Mouse (Mus musculus) adrenal gland, postnatal 25 days (tissue): ENCODE measurements around the gene Tceanc2. TPM values are rescaled to one million over a fixed set of nuclear protein-coding genes. Genes with fewer than 3 reads are reported as not detected.

Experiments used
- DNase-seq: peaks from one replicate; pipeline ENCODE4 v3.0.0; 2021; ENCODE audit warnings: mixed read lengths
- total RNA-seq: library from RNA; stranded (reverse); gene quantifications from 2 replicates; pipeline ENCODE4 v1.2.3, GENCODE M21; 2021

Tceanc2 gene
- total RNA-seq, 1 experiment from 2014 or later = 34.6 TPM

DNA sequence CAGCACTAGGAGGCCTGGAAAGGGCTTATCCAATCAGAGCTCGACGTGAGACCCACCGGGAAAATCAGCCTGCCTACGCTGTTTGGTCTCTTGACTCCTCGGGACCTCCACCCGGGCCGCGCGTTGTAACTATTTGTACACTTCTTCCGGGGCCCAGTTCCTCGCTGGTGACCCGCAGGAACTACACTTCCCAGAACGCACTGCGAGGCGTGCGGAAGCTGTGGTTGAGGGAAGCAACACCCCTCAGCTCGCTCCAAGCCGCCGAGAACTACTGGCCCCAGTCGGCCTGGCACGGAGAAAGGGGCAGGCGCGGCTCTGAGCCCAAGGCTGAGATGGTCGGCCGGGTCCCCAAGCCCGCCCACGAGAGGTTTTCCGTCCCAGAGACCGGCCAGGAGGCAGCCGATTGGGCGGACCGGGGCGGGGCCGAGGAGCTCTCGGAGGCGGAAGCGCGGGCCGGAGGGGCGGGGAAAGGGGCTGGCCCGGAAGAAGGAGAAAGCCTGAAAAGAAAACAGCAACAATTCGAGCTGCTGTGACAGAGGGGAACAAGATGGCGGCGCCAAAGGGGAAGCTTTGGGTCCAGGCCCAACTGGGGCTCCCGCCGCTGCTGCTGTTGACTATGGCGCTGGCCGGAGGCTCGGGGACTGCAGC lies 610 bp downstream of the Tceanc2 start, which contains the start of gene Tmem59:
Gene Tmem59 (plus strand): TSS at position 218 of the 648 bp plus-strand sequence.
- peak; percentile 98 for DNase-seq

DNA sequence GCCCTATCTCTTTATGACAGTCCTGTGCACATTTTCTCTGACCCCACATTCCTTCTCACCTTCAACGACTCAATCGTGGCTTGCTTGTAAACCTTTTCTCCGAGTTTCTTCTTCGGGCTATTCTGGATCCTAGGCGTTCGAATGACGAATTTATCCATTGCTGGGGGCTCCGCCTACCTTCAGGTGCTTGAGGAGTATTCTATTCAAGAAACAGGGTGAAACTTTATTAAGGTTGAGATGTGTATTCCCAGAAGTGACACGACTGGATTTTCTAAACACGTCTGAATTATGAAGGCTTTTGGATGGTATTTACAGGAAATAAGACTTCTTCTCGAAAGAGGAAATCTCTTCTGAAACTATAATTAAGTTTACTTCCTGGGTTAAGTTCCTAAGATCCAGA lies 1.4 kb downstream of the Tceanc2 start:
- DNase-seq = no peak

DNA sequence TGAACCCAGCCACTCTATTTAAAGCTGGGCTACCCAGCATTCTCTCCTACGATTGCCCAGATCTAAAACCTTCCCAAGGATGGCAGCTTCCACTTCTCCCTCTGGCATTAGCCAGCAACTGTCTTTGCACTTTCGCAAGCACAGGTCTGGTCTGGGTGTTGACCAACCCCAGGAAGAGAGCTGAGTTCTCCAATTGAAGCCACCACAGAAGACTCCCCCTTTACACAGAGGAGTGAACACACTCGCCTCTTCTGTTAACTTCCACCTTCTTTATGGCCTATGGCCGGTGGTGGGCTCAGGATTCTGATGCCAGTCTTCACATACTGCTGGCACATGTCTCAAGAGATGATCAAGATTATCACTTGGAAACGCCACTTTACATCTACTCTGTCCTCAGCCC lies 11.1 kb downstream of the Tceanc2 start:
- DNase-seq = no peak

DNA sequence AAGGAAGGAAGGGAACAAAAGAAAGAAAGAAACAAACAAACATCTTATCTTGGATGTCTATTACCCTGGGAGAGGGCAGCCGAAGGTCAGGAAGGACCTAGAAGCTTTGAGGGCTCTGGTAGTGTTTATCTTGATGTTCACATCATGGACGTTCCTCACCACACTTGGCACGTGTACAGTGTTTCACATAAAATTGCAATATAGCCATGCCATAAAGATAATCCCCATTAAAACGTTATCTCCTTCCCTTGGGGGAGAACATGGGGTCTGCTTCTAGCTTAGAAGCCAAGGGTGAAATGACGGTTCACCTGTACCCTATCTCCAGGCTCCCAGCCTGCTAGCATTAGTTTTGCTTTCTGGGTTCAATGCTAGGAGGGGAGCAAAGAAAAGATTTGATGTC lies 12.2 kb downstream of the Tceanc2 start:
- DNase-seq = no peak

DNA sequence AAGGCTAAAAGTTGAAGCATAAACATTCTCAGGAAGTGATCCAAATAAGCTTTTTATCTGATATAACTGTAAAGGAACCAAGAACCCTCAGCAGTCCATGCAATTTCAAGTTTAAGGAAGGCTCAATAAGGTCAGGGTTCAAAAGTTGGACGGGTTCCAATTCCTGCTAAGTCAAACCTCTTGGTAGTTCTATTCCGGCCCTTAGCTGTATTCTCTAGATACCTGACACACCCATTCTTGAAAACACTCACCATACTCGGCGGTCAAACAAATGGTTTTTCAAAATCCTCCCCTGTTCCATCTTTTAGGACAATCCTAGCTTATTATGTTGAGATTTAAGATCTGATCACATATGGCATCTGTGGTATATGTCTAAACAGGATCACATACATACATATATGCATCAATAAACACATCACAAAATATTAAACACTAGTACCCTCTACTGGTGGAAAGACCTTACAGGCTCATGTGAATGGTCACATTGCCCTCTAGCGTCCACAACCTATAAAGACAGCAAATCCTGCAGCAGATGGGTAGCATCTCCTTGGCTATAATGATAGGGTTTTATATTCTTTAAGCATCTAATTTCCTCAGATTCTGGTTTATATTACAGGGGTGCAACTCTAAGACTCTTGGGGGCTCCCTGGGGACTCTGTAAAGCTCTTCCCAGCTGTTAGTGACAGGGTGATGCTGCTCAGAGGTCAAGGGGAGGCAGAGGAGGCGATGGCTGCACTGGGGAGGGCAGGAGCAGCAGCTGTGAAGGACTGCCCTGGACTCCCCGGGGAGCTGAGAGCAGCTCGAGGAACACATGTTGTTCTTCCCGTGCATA lies 14.9 kb downstream of the Tceanc2 start:
- DNase-seq = peak; percentile 59

DNA sequence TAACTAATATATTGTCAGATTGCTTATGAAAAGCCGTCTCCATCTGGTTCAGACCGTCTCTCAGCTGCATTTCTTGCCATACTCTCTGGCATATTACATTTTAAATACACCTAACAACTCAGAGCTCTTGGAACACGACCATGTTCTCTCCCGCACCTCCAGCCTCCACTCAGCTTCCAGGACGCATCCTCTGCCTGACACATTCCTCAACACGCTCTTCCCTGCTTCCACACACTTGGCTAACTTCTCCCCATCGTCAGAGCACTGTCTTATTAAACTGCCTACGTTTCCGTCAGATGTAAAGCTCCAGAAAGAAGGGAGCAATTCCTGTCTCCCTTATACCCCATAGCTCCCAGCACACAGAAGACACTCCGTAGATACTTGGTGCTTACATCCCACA lies 15.6 kb downstream of the Tceanc2 start:
- DNase-seq = no peak

DNA sequence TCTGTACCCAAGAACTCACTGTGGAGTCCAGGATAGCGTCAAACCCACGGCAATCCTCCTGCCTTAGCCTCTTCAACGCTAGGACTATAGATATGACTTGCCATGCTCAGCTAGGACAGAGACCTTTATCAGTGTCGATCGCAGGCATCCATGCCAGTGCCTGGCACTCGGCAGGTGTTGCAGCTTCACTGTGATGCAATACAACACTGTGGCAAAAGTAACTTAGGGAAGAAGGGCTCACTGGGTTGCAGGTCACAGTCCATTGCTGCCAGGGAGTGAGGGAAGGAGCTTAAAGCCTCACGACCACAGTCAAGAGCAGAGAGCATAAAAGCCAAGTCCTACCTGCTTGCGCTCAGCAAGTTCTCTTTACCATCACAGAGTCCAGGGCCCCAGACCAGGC lies 18.7 kb downstream of the Tceanc2 start:
- DNase-seq = no peak

DNA sequence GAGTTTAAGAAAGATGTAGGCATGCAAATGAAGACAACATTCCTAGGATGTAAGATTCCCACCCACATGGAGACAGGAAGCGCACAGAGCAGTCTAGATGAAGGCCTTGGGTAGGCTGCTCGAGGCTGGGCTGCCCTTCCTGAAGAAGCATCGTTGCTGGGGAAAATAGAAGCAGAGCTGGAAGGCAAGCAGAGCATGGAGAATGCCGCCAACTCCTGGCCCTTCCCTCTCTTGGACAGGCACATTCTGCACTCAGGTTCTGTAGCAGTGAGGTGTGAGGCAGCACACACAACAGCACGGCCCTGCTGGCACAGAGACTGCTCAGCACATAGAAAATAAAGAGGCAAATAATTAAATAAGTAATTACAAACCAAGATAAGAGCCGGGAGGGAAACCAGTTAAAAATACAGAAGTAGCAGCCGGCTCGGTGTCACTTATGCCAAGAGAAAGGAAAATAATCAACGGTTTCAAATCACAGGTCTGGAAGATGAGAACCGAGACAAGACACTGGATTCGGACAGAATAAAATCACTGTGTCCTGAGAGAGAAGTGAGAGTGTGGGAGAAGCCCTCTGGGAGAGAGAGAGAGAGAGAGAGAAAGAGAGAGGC lies 19.6 kb downstream of the Tceanc2 start:
- no peak for DNase-seq

DNA sequence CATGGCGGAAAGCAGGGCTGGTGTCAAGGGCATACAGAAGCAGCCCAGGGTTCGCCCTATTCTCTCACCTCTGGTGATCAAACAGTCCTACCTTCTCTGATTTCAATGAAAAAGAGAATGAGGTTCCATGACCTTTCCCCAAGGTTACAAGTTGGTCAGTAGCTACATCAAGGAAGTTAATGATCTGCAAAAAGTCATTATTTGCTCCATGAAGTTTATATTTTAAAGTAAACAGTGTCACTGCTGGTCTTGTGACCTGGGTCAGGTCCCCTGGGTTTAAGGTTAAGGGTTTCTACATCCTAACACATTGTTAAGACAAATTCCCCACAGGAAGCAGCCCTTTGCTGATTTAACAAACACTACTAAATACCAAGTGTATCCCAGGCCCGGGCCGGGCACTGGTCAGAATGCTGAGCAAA lies 21.9 kb downstream of the Tceanc2 start:
- DNase-seq = no peak

DNA sequence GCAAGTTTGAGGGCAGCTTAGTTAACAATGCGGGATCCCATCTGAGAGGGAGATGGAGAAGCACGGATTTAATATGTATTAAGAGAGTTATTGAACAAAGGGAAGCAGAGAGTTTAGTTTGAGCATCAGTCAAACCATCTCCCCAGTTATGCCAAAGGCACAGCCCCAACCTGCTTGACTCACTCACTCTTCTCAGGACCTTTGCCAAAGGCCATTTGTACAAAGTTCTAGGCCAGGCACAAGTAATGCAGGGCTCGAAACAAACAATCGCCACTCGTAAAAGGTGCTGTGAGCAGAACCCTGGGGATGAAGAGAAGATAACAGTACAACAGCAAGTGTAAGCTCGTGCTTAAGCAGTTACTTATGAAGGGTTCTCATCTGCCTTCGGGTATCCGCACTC lies 26.3 kb downstream of the Tceanc2 start:
- DNase-seq = no peak

DNA sequence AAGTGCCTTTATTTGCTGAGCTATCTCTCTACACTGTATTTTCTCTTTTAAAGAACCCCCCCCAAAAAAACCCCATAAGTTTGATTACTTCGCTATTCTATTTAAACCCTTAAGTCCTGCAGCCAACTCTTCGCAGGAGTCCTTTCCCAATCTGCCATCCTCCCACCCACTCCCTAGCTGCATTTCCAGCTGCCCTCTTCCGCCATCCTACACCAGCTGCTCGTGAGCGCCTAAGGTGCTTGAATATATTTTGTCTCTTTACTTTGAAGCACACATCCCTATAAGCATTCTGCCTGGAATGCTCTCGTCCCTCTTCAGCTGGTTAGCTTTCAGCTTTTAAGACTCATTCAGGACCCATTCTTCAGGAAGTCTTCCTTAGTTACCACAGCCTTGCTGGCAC lies 27.9 kb downstream of the Tceanc2 start:
- DNase-seq = no peak

DNA sequence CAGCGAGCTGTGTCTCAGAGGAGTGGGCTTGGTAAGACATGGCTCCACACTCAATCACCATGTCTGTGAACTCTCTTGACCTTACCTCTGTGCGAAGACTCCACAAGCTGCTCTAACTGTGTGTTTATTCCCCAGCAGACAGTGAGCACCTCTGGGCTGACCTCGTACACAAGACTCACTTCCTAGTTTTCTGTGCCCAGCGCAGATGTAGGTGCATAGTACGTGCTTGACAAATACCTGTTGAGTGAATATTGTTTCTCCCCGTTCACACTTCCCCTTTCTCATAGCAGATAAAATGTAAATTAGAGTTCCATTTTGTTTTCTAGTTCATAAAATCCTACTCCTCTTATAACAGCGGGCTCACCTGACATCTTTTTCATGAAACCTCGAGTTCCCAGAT lies 35.4 kb downstream of the Tceanc2 start:
- no peak for DNase-seq

DNA sequence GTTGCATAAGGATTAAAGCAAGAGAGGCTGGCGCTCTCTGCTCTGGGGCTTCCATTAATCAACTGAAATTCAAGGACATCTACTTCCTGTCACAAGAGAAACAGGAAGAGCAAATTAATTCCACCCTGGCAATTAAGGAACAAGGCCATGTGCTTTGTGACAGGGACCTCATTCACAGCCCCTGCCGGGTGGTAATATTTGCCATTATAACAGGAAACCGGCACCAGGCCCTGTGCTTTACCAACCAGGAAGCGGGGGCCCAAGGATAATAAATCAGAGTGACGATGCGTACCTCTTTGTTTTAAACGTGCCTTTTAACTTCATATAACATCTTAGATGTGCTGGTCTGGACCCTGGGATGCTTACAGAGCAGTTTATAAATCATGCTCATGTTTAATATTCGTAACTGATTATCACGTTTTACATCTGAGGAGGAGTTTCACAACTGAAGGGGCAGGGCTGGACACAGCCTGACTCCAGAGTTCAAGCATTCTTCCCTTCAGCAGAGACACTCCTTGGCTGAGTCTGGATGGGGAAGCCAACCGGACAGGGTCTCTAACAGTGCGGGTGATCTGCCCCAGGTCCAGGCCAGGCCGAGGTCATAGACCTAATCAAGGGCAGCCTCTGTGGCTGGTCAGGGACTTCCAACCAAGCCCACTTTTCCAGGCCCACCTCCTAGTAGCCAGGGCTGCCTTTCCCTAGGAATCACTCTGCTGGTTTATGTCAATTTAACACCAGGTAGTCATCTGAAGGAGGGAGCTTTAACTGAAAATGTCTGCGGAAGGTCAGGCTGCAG lies 38.9 kb downstream of the Tceanc2 start:
- DNase-seq = no peak

DNA sequence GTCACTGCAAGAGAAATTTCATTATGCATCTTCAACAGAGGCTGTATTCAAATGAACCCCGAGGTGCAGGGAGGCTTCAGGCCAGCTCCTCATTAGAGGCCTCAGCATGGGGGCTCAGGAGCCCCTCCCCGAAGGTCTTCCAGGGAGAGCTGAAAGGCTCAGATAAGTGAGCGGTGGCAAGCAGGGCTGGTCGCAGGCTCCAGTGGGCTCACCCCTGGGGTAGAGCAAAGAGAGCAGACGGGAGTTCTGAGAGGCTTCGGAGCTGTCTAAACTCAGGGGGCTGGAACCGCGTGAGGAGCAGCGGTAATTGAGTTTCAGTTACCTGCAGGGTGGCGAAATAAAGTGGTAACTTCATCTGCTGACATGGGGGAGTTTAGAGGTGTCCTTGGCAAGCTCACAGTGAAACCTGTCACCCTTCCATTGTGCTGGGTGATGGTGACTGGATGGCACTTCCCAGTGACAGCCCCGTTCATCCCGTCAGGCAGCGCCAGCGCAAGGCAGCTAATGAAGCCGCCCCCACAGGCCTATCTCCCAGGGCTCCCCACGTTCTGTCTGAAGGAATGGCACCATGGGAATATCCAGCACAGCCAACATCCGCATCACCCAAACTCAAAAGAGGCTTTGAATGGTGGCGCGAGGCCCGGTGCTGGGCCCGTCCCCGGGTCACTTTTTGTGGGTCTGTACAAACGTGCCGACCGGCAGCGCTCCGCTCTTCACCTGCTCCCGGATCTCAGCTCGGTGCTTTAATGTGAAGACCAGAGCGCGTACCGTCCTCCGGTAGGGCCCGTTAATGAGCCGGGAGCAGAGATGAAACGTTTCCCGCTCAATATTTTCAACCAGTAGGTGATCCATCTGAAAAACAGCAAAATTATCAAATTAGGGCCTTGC lies 39.7 kb downstream of the Tceanc2 start:
- DNase-seq = no peak

DNA sequence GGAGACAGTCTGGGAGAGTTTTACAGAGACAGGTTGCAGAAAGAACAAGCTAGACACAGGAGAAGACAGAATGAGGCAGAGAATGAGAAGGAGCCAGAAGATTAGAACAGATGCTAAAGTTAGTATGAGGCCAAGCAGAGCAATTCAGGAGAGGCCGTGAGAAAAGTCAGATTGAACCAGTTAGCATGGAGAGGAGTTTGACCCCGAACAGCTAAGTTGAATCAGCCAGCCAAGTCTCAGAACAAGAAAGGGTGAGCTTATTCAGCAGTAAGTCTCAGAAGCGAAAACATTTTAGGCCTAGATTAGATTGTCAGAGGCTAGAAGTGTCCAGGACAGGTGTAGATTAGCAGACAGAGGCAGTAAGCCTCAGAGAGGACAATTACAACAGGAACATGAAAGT lies 42.4 kb downstream of the Tceanc2 start:
- no peak for DNase-seq

DNA sequence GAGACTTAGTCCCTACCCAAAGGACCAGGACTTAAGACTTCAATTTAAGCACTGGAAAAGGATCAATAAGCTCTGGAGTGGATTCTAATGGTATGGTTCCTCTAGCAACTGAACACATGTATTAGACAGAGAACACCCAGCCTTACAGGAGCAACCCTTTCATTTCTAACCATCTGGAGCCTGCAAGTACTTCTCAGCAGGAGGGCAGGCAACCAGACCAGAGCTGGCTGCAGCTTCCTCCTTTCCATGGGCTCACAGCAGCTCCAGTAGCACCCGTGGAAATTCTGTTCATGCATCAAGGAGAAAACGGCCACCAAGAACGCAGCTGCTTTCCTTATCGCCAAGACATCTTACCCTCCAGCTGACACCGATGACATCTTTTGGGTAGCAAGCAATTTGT lies 43.3 kb downstream of the Tceanc2 start:
- DNase-seq = no peak

DNA sequence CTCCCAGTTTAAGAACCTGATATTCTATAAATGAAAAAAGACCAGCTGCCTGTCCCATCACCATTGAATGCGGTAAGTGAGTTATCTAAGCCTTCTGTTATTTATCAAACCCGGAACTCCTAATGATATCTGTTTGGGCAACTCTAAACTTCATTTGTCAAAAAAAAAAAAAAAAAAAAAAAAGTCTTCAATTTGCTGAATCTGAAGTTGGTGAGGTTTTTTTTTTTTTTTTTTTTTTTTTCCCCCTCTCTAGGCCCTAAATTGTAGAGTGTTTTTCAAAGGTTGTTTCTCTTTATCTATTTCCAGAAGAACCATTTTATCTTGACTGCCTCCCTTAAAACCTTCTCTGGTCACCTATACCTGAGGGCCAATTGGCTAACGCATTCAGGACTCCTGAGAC lies 44.0 kb downstream of the Tceanc2 start:
- no peak for DNase-seq

DNA sequence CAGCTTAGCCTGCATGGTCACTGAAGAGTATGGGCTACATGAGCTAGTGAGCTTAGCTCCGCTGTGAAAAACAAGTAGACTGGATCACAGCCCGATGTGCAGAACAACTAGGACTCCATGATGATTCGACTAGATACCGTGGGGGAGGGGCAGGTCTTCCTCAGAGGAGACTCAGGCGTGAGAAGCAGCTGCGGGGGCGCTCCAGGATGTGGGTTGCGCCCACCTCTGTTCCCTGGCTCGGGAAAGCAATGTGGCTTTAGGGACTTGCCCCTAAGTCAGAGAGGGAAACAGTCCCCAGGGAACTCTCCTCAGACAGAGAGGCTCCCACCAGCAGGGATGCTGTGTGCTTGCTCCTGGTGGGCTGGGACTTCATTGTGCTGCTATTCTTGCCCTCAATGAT lies 48.4 kb downstream of the Tceanc2 start:
- no peak for DNase-seq

DNA sequence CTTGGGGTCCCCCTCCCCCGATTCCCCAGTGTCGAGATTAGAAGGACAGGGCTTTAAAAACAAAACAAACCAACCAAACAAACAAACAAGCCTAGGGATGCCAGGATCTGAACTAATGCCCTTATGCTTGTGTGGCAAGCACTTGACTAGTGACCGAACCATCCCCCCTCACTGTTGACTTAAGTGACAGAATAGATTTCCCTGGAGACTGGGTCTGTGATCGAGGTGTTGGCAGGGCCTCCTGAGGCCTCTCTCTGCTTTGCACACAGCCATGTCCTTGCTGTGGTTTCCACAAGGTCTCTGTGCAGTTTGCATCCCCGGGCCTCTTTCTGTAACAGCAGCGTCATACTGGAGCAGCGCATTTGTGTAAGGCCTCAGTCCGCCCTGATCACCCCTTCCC lies 49.5 kb downstream of the Tceanc2 start:
- DNase-seq = no peak

DNA sequence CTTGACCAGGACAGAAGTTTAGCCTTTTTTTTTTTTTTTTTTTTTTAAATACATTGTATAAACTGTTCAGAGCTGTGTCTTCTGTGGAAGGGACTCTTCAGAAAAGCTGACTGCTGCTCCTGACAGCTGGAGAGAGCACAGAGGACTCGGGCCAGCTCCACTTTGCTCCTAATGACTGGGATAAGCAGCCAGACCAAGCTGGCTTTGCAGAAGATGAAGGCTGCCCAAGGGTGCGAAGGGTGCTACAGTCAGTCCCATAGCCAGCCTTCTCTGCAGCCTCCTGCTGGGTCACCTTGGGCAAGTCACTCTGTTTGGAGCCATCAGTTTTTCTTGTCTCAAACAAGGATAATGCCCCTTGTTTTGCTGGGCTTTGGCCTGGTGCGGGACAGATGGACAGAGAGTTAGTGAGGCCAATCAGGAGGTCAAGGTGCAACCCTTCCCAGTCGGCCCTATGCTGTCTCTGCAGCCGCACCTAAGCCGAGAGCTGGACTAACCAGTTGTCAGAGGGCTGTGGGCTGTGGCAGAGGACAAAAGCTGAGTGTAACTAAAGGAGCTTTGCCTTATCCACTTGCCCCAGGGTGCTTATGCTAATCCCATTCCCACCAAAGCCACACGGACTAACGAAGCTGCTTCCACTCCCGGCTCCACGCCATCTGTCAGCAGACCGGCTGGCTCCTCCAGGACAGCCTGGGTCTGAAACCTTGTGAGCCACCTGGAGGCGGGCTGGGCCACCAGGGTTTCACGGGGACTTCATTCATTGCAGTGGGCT lies 50.8 kb downstream of the Tceanc2 start:
- DNase-seq = no peak
